Mouse (Mus musculus): ENCODE data around the gene Ilf3. TPM values are rescaled to one million over a fixed set of nuclear protein-coding genes. Genes with fewer than 3 reads are reported as not detected.

Ilf3 gene
- total and polyA plus RNA-seq, 3 experiments: 22.6 to 29.0 (median 27.7) TPM

GRCm38 (mm10) chr9:21447778-21448177 is 80.1 kb downstream of the Ilf3 start:
- TF ChIP-seq EP300 (IDR thresholded peaks at IDR 0.05; ENCODE audit: insufficient read depth, low read depth, low read length): no peak
- no peak for TF ChIP-seq CTCF (IDR thresholded peaks at IDR 0.05)
- TF ChIP-seq POLR2A (IDR thresholded peaks at IDR 0.05; ENCODE audit: insufficient read depth, low read depth, low read length): no peak
- H3K4me3 ChIP-seq: no peak overlapping the region
- no peak overlapping the region for H3K27ac ChIP-seq
- no peak overlapping the region for H3K9ac ChIP-seq (ENCODE audit: low read depth, low read length)
- DNase-seq: no peak
- peaks cover 33% of the 10 kb centered on the region for H3K4me1 ChIP-seq (ENCODE audit: control insufficient read depth, insufficient read depth, low read length)
- H3K79me2 ChIP-seq (replicated peaks; ENCODE audit: control insufficient read depth, insufficient read depth, low read length): peaks cover 11% of the 10 kb centered on the region
- no peaks in the 10 kb centered on the region for H3K27me3 ChIP-seq (ENCODE audit: control insufficient read depth, insufficient read depth, low read length)
- H3K36me3 ChIP-seq (ENCODE audit: control insufficient read depth, insufficient read depth, low read length): peaks cover 3% of the 10 kb centered on the region
- intact Hi-C loops (cut with DNase I): loop anchor here (2.0 kb wide), 1 partner anchor 17 kb away; no protein-coding TSS in a partner anchor
- 82% methylated on average over 2 of the region's 2 CpGs for WGBS

- WGBS: 54% methylated on average over 2 of the region's 2 CpGs
- TF ChIP-seq CTCF (IDR thresholded peaks at IDR 0.05): no peak
- no peak for TF ChIP-seq EP300 (IDR thresholded peaks at IDR 0.05; ENCODE audit: insufficient read depth, low read depth, low read length)
- Histone ChIP-seq H3K9ac (ENCODE audit: low read depth, low read length) (no peak overlapping the region), H3K4me3 (no peak overlapping the region), H3K36me3 (ENCODE audit: control insufficient read depth, insufficient read depth, low read length) (peaks cover 3% of the 10 kb centered on the region), H3K27me3 (ENCODE audit: control insufficient read depth, insufficient read depth, low read length) (no peaks in the 10 kb centered on the region), H3K4me1 (ENCODE audit: control insufficient read depth, insufficient read depth, low read length) (peaks cover 41% of the 10 kb centered on the region), H3K79me2 (replicated peaks; ENCODE audit: control insufficient read depth, insufficient read depth, low read length) (peaks cover 11% of the 10 kb centered on the region), H3K27ac (peak overlapping the region; percentile 64)
- no peak for DNase-seq
- intact Hi-C loops (cut with DNase I): loop anchor here (2.0 kb wide), 1 partner anchor 17 kb away; no protein-coding TSS in a partner anchor
These were observed 82.0 kb downstream of the Ilf3 start for GRCm38 (mm10) chr9:21449710-21450109.

- 23% methylated on average over 3 of the region's 3 CpGs for WGBS
- peak in 1 of 2 experiments; percentile 50 for DNase-seq
- peaks cover 11% of the 10 kb centered on the region for H3K79me2 ChIP-seq (replicated peaks; ENCODE audit: control insufficient read depth, insufficient read depth, low read length)
- H3K27ac ChIP-seq: peak overlapping the region; percentile 64
- peaks cover 3% of the 10 kb centered on the region for H3K36me3 ChIP-seq (ENCODE audit: control insufficient read depth, insufficient read depth, low read length)
- no peaks in the 10 kb centered on the region for H3K27me3 ChIP-seq (ENCODE audit: control insufficient read depth, insufficient read depth, low read length)
- H3K4me1 ChIP-seq (ENCODE audit: control insufficient read depth, insufficient read depth, low read length): peaks cover 44% of the 10 kb centered on the region
- H3K9ac ChIP-seq (ENCODE audit: low read depth, low read length): no peak overlapping the region
- intact Hi-C loops (cut with DNase I): loop anchor here (2.0 kb wide), 1 partner anchor 17 kb away; no protein-coding TSS in a partner anchor
- TF ChIP-seq POLR2A (IDR thresholded peaks at IDR 0.05; ENCODE audit: insufficient read depth, low read depth, low read length): no peak
- TF ChIP-seq CTCF (IDR thresholded peaks at IDR 0.05): no peak
- TF ChIP-seq EP300 (IDR thresholded peaks at IDR 0.05; ENCODE audit: insufficient read depth, low read depth, low read length): no peak
- no peak overlapping the region for H3K4me3 ChIP-seq
These were observed 82.6 kb downstream of the Ilf3 start for GRCm38 (mm10) chr9:21450270-21450669.

GRCm38 (mm10) chr9:21451391-21451790 is 83.7 kb downstream of the Ilf3 start:
- peaks cover 8% of the 10 kb centered on the region for H3K79me2 ChIP-seq (replicated peaks; ENCODE audit: control insufficient read depth, insufficient read depth, low read length)
- no peak for DNase-seq
- no peak for TF ChIP-seq EP300 (IDR thresholded peaks at IDR 0.05; ENCODE audit: insufficient read depth, low read depth, low read length)
- no peak for TF ChIP-seq CTCF (IDR thresholded peaks at IDR 0.05)
- no peak overlapping the region for H3K9ac ChIP-seq (ENCODE audit: low read depth, low read length)
- intact Hi-C loops (cut with DNase I): loop anchor here (2.0 kb wide), 1 partner anchor 15 kb away; no protein-coding TSS in a partner anchor
- peaks cover 3% of the 10 kb centered on the region for H3K36me3 ChIP-seq (ENCODE audit: control insufficient read depth, insufficient read depth, low read length)
- WGBS: 46% methylated on average over 8 of the region's 8 CpGs
- no peaks in the 10 kb centered on the region for H3K27me3 ChIP-seq (ENCODE audit: control insufficient read depth, insufficient read depth, low read length)
- H3K4me3 ChIP-seq: no peak overlapping the region
- H3K4me1 ChIP-seq (ENCODE audit: control insufficient read depth, insufficient read depth, low read length): peaks cover 49% of the 10 kb centered on the region
- peak overlapping the region; percentile 75 for H3K27ac ChIP-seq

- peak in 1 of 2 experiments; percentile 54 for DNase-seq
- intact Hi-C loops (cut with DNase I): loop anchor here (2.0 kb wide), 1 partner anchor 15 kb away; no protein-coding TSS in a partner anchor
- Histone ChIP-seq H3K4me3 (no peak overlapping the region), H3K36me3 (ENCODE audit: control insufficient read depth, insufficient read depth, low read length) (peaks cover 3% of the 10 kb centered on the region), H3K27ac (peak overlapping the region; percentile 75), H3K9ac (ENCODE audit: low read depth, low read length) (no peak overlapping the region), H3K27me3 (ENCODE audit: control insufficient read depth, insufficient read depth, low read length) (no peaks in the 10 kb centered on the region), H3K4me1 (ENCODE audit: control insufficient read depth, insufficient read depth, low read length) (peaks cover 52% of the 10 kb centered on the region), H3K79me2 (replicated peaks; ENCODE audit: control insufficient read depth, insufficient read depth, low read length) (peaks cover 7% of the 10 kb centered on the region)
- 6% methylated on average over 8 of the region's 8 CpGs for WGBS
- TF ChIP-seq EP300 (IDR thresholded peaks at IDR 0.05; ENCODE audit: insufficient read depth, low read depth, low read length) (no peak), CTCF (IDR thresholded peaks at IDR 0.05) (no peak), POLR2A (IDR thresholded peaks at IDR 0.05; ENCODE audit: insufficient read depth, low read depth, low read length) (no peak)
These were observed 84.2 kb downstream of the Ilf3 start for GRCm38 (mm10) chr9:21451870-21452269.

GRCm38 (mm10) chr9:21453003-21453402 is 85.3 kb downstream of the Ilf3 start:
- no peak overlapping the region for H3K4me3 ChIP-seq
- peaks cover 3% of the 10 kb centered on the region for H3K36me3 ChIP-seq (ENCODE audit: control insufficient read depth, insufficient read depth, low read length)
- DNase-seq: no peak
- H3K79me2 ChIP-seq (replicated peaks; ENCODE audit: control insufficient read depth, insufficient read depth, low read length): peaks cover 2% of the 10 kb centered on the region
- H3K27me3 ChIP-seq (ENCODE audit: control insufficient read depth, insufficient read depth, low read length): no peaks in the 10 kb centered on the region
- peak overlapping the region; percentile 75 for H3K27ac ChIP-seq
- TF ChIP-seq CTCF (IDR thresholded peaks at IDR 0.05) (no peak), EP300 (IDR thresholded peaks at IDR 0.05; ENCODE audit: insufficient read depth, low read depth, low read length) (no peak), POLR2A (IDR thresholded peaks at IDR 0.05; ENCODE audit: insufficient read depth, low read depth, low read length) (no peak)
- intact Hi-C loops (cut with DNase I): no loop called here
- H3K9ac ChIP-seq (ENCODE audit: low read depth, low read length): no peak overlapping the region
- H3K4me1 ChIP-seq (ENCODE audit: control insufficient read depth, insufficient read depth, low read length): peaks cover 51% of the 10 kb centered on the region
- WGBS: 59% methylated on average over 7 of the region's 7 CpGs

All from heart, adult 2 months (tissue).